Mouse (Mus musculus) E14TG2a.4 (cell line): ENCODE results near the gene Specc1.

ENCODE experiments used
- CTCF ChIP-seq: conservative IDR thresholded peaks from 2 replicates; pipeline ENCODE4 v1.5.1; 2014; ENCODE audit warnings: low read length
- NANOG ChIP-seq: IDR thresholded peaks from 2 replicates; pipeline ENCODE4 v1.6.1; 2014; ENCODE audit warnings: borderline replicate concordance, low read length, mixed read lengths
- POU5F1 ChIP-seq: IDR thresholded peaks from 2 replicates; pipeline ENCODE4 v1.6.1; 2014; ENCODE audit warnings: low read length, borderline replicate concordance

GRCm38 (mm10) chr11:62088651-62089050, 132.1 kb downstream of the Specc1 start:
- no peak for TF ChIP-seq CTCF
- TF ChIP-seq NANOG = no peak
- TF ChIP-seq POU5F1 = no peak
